Mouse (Mus musculus): ENCODE measurements at regions not wholly inside any gene's neighbourhood (a gene's known extent, or its start where the extent isn't known, plus 50 kb on each side); places are given as distances from the start of the nearest gene placed in this dataset.

DNA sequence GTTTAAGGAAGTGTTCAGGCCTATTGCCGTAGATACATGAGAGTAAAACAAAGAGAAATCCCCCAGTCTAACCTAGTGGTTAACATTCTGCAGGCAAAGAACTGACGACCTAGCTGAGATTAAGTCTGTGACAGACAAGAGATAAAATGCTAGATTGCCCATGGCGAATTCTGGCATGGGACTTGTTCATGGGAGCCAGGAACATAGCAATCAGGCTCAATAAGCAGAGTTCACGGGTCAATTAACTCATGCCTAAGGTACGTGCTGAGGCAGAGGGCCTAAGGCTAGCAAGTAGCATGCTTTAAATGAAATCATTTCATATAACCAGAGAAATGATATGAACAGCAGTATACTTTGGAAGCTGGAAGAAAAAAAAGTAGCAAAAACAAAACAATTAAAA, 1119.2 kb upstream of the Adgrl2 start:
- DNase-seq = no peak

DNA sequence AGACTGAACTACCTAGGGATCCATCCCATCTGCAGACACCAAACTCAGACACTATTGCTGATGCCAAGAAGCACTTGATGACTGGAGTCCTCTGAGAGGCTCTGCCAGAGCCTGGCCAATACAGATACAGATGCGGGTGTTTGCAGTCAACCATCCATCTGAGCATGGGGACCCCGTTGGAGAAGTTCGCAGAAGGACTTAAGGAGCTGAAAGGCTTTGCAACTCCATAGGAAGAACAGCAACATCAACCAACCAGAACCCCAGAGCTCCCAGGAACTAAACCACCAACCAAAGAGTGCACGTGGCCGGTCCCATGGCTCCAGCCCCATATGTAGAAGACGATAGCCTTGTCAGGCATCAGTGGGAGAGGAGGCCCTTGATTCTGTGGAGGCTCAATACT, 1121.9 kb upstream of the Adgrl2 start:
- no peak for DNase-seq

DNA sequence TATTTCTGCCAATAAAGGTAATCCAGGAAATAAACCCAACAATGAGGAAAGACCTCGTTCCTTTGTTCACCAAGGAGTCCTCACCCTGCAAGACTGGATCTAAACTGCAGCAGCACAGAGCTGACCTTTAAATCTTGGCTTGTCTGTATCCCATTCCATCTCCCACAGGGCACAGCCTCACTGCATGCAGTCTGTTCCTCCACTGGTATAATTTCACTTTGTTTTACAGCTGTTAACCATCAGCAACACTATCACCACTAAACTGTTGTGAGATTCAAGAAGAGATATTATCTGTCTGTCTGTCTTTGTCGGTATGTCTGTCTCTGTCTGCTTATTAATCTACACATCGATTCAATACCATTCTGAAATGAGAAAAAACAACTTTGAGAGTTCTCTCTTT, 1129.5 kb upstream of the Adgrl2 start:
- DNase-seq = no peak

DNA sequence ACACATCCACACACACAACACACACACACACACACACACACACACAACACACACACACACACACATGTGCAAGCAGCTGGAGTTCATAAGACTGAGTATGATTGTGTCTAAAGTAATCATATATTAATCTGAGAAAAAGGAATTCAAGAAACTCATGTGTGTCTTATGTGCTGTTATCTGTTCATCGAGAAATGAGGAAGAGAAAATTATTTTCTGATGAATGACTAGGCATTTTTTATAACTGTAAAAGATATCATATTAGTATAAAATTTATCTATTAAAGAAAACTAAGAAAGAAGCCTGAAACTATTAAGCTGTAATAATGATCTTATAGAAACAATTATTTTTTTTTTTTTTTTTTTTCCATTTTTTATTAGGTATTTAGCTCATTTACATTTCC, 1156.3 kb upstream of the Adgrl2 start:
- no peak for DNase-seq

DNA sequence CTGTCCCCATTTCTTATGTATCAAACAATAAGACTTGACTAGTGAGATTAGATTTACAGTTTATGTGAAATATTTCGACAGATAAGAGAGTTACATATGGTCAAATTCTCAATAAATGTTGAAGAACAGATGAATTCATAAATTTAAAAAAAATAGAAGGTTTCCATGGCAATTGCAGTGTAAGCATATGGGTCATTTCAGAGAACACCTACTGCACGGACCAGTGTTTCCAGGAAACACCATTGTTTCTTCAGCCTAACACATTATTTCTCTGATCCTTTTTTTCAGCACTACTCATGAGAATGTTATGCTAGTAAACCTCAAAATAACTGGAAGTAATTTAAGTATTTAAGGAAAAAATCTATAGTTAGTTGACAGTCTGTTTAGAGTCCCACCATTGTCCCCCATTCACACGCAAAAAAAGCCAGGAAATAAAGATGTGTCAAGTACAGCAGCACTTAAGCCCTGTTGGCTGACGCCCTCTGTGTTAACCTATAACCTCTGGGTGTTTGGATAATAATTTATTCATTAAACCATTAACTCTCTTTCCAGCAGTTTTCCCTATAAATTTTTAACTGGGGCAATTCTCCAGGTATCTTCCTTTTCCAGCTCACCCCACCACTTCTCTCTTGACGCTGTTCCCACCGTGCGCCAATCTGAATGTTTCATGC, 1160.9 kb upstream of the Adgrl2 start:
- no peak for DNase-seq

DNA sequence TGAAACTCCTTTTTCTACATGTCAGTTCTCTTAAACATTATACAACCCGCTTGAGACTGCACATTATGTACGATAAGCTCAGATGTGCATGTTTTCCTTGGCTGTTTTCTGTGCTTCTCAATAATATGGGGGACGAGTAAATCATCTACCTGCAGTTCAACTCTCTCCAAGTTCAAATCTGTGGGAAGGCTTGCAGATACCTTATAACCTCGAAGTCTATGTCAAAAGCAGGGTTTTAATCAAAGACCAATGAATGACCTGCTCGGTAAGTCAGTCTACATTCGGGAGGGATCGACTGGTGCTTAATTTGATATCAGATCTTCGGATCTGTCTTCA, 1161.4 kb upstream of the Adgrl2 start:
- no peak for DNase-seq

DNA sequence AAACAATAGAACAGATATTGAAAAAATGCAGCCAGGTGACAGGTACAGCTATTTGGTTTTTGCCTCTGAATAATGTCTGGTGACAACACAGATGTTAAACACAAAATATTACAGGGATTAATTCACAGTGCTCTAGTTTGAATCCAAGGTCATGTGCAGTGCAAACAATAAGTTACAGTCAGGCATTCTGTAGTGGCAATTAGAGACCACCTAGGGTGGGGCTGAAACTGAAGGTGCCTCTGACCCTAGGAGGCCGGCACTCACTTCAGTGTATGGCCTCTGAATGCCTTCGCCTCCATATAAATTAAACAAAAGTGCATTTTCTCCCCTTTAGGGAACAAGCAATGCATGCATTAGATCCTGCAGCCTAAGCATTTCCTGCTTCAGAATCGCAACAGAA, 1162.5 kb upstream of the Adgrl2 start:
- no peak for DNase-seq

DNA sequence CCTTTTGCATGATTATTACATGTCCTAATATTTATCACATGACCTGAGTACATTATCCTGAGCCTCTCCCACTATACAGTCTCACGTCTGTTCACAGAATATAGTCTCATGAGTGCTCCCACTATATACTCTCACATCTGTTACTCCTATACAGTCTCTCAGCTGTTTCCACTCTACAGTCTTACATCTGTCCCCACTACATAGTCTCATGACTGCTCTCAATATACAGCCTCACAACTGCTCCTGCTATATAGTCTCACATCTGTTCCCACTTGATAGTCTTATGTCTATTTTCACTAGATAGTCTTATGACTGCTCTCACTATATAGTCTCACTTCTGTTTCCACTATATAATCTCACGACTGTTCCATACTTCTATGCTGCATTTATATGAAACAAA, 1195.5 kb upstream of the Adgrl2 start:
- no peak for DNase-seq

DNA sequence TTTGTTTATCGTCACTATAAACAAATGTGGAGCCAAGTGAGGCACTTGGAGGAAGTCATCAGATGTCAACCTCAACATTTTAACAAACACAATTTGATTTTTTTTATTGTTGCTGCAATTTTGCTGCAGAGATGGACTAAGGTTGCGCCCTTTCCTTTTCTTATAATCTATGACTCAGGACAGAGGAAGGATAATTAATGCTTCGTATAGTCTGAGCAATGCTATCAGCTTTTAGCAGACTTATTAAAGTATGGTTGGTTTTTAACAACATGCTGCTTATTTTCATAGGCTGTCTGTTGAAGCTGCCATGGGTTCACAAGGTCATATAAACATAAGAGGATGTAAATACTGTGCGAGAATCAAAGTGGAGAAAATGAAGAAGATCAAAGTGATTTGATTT, 1202.8 kb upstream of the Adgrl2 start:
- DNase-seq = no peak

DNA sequence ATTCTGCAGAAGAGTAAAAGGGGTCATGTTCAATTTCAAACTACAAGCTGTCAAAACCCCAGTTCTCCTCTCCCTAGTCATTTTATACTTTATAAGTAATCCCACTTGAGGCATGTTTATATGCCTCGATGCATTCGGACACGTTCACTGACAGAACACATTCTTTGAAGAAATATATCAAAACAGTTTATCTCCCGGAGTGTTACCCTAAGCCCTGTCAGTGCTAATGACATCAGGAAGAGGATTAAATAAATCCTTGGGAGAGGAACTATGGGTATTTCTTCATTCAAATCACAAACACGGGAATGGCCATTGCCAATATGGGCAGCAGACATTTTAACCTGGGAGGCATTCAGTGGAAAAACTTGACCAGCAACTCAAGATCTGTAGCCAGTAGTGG, 1208.1 kb upstream of the Adgrl2 start:
- no peak for DNase-seq

DNA sequence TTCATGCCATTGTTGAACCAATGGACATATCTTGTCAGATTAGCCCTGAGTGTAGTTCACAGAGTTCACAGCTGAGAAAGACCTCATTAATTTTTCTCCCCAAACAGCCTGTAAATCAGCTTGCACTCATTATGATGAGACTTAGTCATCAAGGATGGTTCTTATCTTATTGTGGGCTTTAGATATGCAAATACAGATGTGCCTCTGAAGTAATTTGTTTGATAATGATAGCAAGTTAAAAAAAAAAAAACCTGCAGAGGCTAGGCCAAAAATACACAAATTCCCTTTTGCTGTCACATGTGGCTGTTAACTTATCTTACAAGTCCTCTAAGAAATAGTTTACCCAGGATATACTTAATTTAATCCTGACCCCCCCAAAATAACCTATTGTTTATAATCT, 1215.5 kb upstream of the Adgrl2 start:
- no peak for DNase-seq

DNA sequence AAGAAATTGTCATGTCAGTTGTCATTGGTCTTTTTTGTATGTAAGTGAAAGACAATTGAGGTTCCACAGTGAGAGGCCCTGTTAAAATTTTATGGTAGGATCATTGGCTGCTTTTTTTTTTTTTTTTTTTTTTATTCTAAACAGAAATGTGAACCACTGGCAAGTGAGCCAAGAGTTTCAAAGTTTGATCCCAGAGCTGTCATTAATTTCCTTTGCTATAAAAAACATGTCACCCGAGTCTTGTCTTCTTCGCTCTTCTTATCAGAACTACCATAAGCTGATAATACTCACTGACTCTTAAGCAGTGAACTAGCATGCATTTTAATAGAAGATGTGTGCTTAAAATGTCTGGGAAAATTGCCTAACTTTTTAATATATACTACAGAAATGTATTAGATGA, 1204.4 kb upstream of the Adgrl4 start:
- no peak for DNase-seq

DNA sequence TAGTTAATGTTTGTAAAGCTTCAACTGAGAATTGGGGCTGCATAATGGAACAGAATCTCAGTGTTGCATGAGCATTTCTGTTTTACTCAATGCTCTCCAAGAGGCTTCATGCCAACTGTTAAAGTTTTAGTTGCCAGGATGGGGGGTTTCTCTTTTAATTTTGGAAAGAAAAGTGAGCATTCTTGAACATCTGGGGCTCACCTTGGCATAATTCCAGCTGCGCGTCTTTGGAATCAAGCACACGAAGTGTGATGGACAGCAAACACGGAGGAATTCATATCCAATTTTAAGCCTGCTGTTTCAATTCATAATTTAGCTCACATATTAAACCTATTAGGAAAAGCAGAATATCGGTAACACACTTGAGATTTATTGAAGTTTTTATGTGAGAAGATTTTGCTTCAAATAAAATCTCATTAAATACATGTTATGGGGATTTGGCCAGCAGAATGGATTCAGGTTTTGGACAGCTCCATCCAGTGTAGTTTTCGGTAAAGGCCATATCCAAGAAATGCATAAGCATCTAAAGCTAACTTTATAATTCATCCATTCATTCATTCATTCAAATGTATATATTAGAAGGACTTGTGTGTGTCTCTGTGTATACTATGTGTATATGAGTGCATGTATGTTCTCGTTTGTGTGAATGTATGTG, 1200.6 kb upstream of the Adgrl4 start:
- no peak for DNase-seq

DNA sequence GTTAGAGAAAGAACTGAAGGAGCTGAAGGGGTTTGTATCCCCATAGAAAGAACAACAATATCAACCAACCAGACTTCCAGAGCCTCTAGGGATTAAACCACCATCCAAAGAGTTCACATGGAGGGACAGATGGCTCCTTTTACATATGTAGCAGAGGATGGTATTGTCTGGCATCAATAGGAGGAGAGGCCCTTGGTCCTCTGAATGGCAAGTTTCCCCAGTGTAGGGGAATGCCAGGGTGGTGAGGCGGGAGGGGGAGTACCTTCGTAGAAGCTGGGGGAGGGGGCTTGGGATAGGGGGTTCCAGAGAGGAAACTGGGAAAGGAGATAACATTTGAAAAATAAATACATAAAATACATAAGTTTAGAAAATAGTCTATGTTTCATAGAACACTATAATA, 1162.6 kb upstream of the Adgrl4 start:
- DNase-seq = no peak

DNA sequence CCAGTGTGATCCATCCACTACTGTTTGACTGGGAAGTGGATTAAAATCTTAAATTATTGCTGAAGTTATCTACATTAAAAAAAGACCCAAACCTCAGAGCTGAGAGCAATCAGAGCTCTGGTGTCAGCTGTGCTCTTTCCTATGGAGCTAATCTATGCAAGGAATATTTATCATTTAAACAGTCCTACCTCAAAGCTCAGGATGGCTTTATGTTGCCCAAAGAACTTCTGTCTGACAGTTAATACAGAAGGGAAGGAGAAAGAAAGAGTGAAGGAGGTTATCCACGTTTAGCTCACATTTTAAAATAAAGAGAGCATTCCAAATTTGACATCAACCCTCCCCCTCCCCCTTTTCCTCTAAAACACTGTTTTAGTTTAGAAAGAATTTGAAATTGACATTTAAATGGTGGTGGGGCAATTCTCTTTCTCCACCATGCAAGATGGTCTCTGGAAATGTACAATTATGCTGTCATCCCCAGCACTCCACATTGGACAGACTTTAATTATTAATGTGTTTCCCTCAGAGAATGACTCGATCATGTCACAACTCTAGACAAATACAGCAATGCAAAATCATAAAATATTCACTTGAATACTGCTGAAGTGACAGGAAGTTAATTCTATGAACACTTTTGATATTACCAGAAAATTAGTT, 1141.5 kb upstream of the Adgrl4 start:
- no peak for DNase-seq

DNA sequence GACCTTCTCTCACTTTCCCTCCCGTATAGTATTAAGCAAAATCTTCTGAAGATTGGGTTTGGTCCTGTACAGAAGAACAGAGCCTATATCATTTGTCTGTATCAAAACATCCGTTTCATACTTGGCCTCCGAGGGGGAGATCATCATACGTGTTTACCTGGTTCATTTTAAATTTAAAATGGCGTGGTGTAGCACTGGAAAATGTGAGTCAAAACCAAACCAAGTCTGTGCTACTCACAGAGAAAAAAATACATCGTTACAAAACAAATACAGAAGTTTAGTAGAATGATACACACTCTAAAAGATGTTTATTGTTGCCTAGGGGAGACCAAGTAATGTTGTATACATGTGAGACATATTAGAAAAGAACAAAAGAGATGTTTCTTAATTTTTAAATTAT, 1108.9 kb upstream of the Adgrl4 start:
- DNase-seq = no peak

DNA sequence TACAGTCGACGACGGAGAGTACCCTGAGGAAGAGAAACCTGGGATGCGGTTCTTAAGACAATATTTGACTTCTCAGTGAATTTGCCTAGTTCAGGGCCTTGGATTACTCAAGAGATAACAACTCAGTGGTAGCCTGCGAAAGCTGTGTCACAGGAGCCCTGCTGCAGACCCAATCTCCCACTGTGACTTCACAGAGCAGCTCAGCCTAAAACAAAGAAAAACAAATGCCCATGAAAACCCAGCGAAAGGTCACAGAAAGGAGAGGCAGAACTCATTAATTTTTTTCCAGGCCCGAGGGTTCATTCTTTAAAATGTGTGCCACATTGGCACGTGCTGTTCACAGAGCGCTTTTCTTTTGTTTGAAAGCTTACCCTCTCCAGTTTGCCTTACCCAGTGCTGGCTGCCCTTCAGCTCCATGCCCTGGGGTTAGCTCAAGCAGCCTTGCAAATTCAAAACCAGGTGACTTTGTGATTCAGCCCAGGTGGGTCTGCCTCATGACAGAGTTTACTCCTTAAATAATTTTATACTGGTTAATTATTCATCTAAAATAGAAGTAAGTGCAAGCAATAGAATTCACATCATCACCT, 1085.5 kb upstream of the Adgrl4 start:
- DNase-seq = no peak

DNA sequence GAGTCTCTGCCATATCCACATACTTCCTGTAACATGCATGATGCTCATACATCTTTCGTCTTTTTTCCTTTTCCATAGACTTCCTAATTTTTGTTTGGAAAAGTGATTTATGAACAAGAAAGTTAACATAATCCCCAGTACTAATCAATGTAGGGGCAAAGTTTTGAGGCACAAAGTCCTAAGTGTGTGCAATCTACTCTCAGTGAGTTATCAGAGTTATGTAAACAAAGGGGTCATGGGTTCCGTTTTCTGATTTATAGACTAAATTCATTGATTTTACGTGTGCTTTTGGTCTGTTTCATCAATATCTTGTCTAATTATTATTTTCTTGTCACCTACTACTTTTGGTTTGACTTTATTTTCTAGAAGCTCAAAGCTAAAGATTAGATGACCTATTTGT, 1071.9 kb upstream of the Adgrl4 start:
- DNase-seq = no peak

DNA sequence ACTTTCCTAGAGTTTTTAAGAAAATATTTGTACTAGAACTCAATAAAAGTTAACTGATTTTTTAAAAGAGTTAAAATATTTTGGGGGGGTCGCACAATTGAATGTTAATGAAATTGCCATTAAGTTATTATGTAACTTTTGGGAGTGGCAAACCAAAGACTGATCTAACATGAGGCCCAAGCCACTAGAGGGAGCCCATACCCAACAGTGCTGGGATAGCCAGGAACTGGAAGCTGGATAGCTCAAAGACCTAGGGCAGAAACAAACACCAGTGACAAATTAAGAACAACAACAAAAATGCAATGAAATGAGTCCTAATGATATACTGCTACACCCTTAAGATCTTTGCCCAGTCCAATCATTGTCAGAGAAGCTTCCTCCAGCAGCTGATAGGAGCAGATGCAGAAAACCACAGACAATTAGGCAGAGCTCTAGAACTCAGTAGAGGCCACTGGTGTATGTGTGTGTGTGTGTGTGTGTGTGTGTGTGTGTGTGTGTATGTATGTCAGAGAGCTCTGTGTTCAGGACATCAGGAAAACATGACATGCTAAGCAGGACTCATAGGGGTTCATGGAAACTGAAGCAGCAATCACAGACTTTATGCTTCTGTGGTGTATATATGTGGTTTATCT, 1052.6 kb upstream of the Adgrl4 start:
- DNase-seq = peak; percentile 31 to 65

DNA sequence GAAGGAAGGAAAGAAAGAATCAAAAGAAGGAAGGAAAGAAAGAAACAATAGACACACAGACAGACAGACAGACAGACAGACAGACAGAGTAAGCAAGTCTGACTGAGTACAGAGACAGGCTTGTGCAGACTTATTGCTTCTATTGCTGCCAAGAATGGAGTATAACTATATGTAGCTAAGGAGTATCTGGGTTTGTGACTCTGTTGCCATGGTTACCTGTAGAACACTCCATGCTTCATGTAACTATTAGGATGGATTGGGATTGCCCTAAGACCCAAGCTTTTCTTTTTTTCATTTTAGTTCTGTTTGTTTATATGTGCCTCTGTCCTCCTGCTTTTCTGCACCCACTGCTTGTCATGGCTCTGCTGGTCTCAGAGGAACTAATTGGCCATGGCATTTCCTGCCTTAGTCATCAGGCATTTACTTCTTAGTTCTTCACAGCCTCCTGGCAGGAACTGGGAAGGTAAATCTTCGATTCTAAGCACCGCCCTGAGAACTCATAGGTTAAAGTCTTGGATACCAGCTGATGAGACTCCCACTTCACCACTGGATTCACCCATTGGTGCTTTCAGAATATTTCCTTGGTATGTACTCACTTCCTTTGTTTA, 1035.9 kb upstream of the Adgrl4 start:
- no peak for DNase-seq

DNA sequence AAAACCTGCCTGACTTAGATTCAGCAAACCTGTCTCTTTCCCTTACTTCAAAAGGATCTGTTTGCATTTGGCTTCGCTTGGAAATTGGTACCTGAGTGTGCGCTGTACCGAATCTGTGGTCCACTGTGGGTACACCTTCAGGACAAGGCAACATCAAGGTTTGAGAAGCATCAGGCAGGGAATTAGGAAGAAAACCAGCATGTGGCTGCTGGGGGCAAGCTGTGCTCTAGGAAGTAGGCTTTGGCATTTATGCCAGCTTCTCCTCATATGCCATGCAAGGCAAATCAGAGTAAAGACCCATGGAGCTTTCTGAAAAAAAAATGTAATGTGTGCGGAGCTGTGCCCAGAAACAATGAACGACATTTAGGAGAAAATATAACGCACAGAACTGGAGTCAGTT, 1031.6 kb upstream of the Adgrl4 start:
- peak; percentile 36 to 48 for DNase-seq

DNA sequence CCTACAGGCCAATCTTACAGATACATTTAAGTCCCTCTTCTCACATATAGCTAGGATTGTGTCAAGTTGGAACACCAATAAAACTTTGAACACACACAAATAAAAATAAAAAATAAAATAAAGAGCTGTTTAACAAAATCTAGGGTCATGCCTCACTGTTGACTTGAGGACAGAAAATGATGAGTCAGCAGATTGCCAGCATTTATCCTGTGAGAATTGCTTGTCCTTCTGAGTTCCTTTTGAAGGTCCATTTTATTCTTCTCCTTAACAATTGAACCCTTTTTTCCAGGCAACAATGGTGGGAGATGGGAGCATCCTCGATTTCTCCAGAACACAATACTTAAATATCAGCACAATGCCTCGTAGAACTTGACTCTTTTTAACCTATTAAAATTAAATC, 1022.4 kb upstream of the Adgrl4 start:
- DNase-seq = no peak

DNA sequence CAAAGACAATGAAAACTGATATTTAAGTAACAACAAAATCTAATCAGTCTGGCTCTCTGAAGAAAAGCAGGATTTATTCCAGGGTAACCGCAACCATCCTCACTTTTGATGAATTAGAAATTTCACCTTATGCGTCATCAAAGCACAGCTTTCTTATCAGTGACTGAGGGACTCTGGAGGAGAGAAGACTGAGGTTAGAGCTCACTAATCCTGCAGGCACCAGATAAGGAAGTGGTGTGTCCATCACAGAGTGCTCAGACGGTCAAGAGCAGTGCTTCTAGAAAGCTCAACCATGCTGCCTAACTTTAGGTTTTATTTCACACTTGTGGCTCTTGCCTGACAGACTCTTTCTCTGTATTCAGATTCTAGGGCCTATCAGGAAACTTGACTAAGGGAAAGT, 1021.2 kb upstream of the Adgrl4 start:
- DNase-seq = no peak
